Mouse (Mus musculus) retina, embryonic 14.5 days (tissue): ENCODE data around the gene Cd200r3.

ENCODE experiments used
- DNase-seq: peaks from one replicate; pipeline ENCODE4 v3.0.0-alpha.2; 2015; ENCODE audit warnings: low spot score

The Cd200r3 gene

GRCm38 (mm10) chr16:44988667-44989357, 45.3 kb downstream of the Cd200r3 start:
- DNase-seq, result no peak

DNA sequence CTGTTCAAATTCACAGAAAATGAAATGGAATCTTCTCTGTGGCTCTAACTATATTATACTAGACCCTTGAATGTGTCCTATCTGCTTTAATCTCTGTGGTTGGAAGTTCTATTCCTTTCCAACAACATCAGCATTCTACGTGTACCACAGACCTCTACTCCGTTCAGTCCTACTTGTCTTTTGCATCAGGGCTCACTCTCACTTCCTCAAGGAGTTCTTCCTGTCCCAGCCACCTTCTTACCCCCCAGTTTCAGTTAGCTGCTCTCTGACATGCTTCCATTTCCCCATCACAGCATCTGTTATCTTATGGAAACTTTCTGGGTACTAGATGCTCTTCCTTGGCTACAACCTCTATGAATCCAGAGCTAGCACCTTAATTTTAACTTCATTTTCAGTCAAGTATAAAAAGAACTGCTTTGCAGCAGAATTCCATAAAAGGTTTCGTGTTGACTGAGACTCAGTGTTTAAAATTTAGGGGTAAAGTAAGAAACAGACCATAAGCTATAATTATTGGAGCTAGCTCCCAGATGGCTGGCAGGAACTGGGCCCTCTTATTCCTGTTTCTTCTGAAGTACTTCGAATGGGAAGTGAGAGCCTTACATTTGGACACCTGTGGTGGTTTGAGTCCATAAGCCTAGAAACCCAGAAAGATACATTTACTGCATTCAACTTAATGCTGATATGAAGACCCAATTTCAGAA, 50.0 kb downstream of the Cd200r3 start:
- no peak for DNase-seq

DNA sequence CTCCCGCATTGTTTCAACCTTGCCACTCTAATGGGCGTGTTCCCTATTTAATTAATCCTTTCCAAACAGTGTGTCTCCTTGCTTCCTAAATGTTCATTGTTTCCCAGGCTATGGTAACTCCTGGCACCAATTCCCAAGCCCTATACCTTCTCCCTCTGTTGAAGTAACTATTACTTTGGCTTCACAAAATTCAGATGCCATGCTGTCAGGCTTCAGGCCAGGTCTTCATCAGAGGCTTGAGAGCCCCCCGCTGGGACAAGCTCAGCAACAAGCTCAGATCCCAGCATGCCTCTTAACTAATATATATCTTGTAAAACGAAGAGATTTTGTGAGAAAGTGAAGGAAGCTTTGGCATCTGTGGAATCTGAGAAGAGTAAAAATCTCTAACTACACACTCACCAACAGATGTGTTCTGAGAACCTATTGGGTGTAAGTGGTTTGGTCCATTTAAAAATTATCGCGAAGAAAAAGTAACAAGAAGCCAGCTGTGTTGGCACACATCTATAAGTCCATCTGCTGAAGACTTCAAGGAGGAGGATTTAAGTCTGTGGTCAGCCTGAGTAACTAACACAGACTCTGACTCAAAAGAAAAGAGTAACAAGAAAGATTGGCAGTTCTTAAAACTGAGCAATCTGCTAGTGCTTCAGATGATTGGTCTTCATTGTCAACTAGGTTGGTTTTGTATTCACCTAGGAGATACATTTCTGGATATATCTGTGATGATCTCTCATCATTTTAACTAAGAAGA, 50.9 kb downstream of the Cd200r3 start:
- DNase-seq, result no peak

DNA sequence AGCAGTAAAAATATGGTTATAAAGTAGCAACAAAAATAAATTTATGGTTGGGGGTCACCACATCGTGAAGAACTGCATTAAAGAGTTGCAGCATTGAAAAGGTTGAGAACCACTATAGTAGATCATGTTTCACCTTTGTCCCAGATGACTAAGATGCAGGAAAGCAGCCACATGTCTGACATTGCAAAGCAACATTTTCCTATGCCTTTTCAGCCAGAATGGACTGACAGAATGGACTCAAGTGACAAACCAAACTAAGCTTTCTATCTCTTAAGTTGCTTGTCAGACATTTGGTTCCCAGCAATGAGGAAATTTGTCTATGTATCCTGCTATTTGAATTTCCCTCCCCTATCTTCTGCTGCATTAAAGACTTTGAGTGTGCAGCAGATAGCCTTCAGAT, 51.6 kb downstream of the Cd200r3 start:
- DNase-seq, result no peak

DNA sequence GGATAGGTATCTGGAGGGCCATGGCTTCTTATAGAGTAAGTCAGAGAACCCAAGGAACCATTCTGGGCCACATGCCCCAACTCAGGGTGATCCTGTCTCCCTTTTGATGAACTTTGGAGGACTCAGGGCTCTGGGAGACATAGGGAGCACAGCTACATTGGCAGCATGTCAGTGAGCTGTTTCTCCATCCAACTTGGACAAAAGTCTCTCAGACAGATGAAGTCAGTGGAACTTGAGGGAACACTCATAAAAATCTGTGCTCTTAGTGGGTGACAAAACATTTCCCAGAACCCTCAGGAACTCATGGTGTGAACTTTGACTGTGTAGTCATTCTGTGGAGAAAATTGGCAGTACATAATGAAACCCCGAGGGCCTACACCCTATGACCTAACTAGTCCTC, 53.2 kb downstream of the Cd200r3 start:
- no peak for DNase-seq

DNA sequence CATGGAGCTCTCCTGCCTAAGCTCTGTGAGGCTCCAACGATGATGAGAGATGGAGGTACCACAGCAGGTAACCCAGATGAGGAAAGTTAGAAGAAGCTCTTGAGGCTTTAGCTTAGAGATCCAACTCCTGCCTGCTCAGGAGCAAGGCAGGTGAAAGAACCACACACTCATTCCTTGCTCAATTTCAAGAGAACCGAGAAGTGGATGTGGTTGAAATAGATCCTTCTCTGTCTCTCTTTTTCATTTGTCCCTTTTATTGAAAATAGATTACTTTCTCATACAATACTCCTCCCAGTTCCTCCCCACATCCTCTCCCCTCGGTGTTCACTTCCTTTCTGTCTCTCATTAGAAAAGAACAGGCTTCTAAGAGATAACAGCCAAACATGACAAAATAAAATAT, 56.1 kb downstream of the Cd200r3 start:
- DNase-seq, result no peak

DNA sequence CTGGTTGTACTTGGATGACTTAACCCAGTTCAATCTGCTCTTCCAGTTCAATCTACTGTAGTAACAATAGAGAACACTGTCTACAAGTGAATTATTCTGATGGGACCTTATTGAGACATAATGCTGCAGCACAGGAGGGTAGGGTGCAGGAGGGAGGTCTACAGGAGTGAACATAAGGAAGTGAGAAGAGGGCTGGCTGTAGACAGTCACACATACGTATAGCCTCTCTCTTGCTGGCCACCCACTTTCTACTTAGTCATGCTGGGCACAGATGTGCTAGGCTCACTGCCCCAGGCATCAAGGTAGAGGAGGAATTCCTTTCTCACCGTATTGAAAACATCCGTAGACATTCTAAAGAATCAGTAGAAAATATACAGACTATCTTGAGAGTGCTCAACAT, 61.0 kb downstream of the Cd200r3 start:
- no peak for DNase-seq

- no peak for DNase-seq
These were observed 61.8 kb downstream of the Cd200r3 start for GRCm38 (mm10) chr16:45005280-45005679.

DNA sequence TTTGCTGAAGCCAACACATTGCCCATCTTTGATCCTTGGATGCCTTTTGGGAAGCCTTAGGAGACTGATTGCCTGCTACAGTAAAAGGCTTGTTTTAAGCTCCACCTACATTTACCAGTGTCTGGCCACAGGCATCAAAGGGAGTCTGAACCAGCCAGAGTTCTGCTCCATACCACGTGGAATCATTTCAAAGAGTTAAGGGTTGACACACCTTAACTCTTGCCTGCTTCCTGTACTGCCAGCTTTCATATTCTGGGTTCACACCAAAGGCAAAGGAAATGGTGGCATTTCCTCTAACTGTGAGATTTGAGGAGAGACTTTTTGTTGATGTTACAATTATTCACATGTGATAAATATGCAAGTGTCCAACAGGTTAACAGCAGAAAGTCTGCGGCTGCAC, 63.5 kb downstream of the Cd200r3 start:
- no peak for DNase-seq

DNA sequence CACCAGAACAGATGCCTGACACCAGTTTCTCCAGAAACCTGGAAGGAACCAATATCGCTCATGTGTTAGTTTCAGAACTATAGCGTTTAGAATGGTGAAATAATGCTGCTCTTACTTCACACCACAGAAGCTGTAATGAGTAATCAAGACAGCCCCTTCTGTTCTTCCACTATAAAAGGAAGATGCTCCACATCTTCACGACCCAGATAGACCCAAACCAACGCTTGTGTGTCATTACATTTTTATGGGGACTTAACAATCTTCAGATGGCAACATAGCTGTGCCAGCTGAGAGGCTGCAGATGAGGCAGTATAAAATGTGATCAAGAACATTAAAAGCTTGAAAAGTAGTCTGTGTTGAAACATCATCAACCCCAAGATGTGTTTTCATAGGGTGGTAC, 64.3 kb downstream of the Cd200r3 start:
- DNase-seq, result no peak

DNA sequence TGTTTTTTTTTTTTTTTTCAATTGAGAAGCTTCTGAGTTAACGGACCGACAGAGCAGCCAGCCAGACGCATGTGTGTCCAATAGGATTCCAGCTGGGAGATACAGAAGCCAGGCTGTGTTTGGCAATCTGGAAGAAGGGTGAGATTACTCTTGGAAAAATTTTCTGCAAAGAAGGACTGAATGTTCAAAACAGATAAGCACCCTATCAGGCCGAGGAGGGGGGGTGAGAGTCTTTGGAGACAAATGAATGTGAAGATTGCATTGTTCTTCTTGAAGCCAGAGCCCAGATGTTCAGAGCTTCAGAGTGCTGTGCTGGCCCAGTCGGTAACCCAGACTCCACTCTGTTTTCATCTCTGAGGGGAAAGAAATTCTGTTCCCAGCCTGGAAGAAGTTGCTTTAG, 66.2 kb downstream of the Cd200r3 start:
- no peak for DNase-seq

- no peak for DNase-seq
These were observed 72.1 kb downstream of the Cd200r3 start for GRCm38 (mm10) chr16:45015591-45015990.

GRCm38 (mm10) chr16:45016488-45016887, 73.0 kb downstream of the Cd200r3 start:
- DNase-seq, result no peak

- DNase-seq, result no peak
These were observed 75.4 kb downstream of the Cd200r3 start for GRCm38 (mm10) chr16:45018868-45019267.

DNA sequence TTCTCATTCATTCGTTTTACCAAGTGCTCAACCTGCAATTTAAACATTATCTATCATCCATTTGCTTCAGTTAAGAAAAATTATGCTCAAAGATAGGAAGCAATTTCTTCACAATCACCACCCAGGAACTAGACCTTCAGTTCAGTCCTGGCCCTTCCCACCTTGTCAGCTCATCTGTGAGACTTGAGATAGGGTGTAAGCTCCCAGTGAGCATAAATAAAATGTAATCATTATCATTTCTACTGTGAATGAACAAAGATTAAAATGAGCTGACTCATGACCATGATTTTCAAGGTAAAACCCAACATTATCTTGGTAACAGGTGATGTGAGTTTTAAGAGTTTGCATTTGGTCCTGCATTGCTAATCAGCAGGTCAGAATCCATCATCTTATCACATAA, 76.6 kb downstream of the Cd200r3 start:
- DNase-seq, result no peak

DNA sequence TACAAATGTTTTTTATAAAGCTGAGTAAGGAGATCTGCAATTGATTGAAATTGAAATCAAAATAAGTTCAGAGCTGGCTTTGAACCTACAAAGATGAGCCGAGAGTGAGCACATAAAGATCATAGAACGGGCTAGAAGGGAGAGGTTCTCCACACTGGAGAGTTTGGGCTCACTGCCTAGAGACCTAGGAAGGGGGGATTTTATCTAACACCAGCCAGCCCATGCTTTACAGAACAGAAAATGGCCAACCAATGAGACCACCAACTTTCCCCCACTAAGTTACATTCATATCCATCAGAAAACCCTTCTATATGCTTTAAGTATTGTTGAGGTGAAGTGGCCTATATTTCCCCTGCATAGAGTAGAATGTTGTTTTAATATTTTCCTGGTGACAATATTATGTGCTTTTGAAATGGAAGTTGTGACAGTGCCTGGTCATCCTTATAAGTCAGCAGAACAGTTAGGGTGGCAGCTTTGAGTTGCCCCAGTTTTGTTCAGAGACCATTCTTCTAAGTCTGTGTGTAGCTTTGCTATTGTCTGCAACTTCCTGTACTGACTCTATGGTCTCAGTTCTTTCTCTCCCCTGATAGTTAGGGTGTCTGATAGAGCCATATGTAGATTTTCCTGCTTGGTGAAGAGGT, 77.3 kb downstream of the Cd200r3 start:
- no peak for DNase-seq

DNA sequence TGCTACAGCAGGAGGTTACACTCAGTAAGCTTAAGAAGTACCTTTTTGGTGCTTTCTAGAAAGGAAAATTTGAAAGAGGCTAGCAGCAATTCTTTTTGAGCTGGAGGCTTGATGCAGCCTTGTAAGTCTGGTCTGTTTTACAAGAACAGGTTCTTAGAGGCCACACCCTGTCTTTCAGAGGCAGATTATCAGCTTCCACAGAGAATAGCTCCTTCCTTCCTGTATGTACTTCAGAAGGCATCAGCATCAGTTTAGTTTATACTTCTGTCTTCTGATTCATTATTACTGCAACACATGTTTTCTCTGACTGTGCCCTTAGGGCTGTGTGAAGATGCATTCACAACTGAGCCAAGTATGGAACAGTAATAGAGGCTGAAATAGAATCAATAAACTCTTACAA, 78.0 kb downstream of the Cd200r3 start:
- no peak for DNase-seq

DNA sequence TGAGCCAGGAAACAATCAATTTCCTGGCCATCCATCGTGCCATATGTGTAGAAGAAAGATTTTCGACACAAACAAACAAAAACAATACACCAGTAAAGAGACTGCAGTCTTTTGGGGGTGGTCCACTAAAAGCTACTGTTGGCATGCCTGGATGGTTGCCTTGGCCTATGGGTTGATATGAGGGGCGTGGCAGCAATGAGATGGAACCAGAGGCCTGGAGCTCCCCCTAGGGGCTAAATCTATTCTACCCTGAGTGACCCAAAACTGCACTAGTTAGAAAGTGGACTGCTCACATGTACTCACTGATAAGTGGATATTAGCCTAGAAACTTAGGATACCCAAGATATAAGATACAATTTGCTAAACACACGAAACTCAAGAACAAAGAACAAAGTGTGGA, 80.4 kb downstream of the Cd200r3 start:
- DNase-seq, result peak; percentile 51

DNA sequence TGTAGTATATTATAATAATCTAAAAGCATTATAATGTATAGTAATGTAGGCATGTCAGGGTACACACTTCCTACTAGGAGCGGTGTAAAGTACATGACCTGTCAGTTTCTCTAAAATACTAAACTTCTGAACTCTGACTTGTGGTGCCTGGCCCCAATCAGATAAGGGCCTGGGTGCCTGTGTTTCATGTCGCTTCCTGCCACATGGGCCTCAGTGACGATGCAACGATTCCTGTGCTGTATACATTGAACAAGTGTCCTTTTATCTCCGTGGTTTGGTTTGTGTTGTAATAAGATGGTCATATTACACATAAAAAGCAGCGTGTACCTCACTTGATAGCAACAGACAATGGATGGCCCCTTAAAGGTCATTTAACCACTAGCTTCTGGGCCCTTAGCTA, 81.8 kb downstream of the Cd200r3 start:
- no peak for DNase-seq

DNA sequence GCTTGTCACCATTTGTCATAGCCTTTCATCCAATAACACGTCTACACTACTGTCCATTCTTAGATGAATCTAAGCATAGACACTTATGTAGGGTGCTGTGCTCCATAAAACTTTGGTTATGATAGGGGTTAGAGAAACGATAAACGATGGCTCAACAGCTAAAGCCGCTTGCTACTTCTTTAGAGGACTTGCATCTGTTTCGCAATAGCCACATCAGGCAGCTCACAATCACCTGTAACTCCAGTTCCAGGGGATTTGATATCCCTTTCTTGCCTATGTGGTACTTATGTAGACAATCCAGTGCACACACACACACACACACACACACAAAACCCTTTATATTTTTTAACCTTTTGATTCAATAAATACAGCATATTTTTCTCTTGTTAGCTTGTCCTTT, 85.6 kb downstream of the Cd200r3 start:
- DNase-seq, result no peak

- DNase-seq, result no peak
These were observed 86.0 kb downstream of the Cd200r3 start for GRCm38 (mm10) chr16:45029493-45029892.

GRCm38 (mm10) chr16:45030127-45030526, 86.6 kb downstream of the Cd200r3 start:
- DNase-seq, result no peak

- no peak for DNase-seq
These were observed 87.3 kb downstream of the Cd200r3 start for GRCm38 (mm10) chr16:45030796-45031195.
